Mouse (Mus musculus): Measurements from ENCODE around the gene Nab2.

- TF ChIP-seq CTCF (IDR thresholded peaks at IDR 0.05; ENCODE audit: low read depth, low read length) (no peak), TAL1 (conservative IDR thresholded peaks at IDR 0.05; ENCODE audit: low read depth, low read length) (no peak), GATA1 (IDR thresholded peaks at IDR 0.05; ENCODE audit: borderline replicate concordance, low read length) (no peak), POLR2AphosphoS5 (IDR thresholded peaks at IDR 0.05; ENCODE audit: insufficient replicate concordance, low read depth, low read length) (no peak), GATA2 (IDR thresholded peaks at IDR 0.05; ENCODE audit: borderline replicate concordance, low read depth, low read length) (no peak)
These were observed 7.0 kb downstream of the Nab2 start for GRCm38 (mm10) chr10:127661291-127661914.
